Comparison of ENCODE assay signal across 14 mouse cellular contexts in the genomic region with DNA sequence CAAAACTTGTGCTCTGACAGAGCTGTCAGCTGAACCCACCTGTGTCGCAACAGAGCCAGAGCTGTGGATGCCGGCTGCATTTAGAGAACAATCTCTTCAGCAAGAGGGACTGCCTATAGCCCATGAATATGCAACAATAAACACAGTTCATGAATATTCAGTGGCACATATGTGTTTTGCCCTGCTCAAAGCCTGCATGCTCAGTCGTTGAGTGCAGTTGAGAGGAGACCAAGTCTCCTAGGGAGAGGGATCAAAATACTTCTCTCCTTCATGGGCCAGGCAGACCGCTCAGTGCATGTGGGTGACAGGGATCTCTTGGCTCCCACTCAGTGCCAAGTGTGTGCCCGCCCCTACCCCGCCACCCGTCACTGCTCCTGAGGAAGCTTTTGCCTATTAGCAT.
DNase-seq lines count a peak whose midpoint lies in the region; ATAC-seq and TF ChIP-seq lines count a peak whose summit lies in the region.
"Had no signal": no experiment of that assay in that cellular context is flagged by ENCODE, and none has a peak within 500 bp of the region (broad histone marks: within the 10 kb centered on the region; RNA-seq: fewer than 3 reads in every experiment).

No protein-coding gene starts in this region.

- H3K9me3 ChIP-seq in hindbrain, embryonic 13.5 days = no peaks in the 10 kb centered on the region
- no peaks in the 10 kb centered on the region for H3K9me3 ChIP-seq in hindbrain, embryonic 16.5 days (ENCODE audit: control insufficient read depth, low read length)
- no peaks in the 10 kb centered on the region for H3K9me3 ChIP-seq in forebrain, embryonic 14.5 days (replicated peaks; ENCODE audit: control insufficient read depth, low read length)
- no peaks in the 10 kb centered on the region for H3K9me3 ChIP-seq in midbrain, embryonic 15.5 days
- H3K9me3 ChIP-seq in intestine, embryonic 16.5 days (ENCODE audit: control insufficient read depth, low read length) = no peaks in the 10 kb centered on the region
- H3K9me3 ChIP-seq: liver, embryonic 15.5 days had no signal

- ATAC-seq in hindbrain, embryonic 13.5 days (ENCODE audit: low FRiP score) = peak; percentile 58
- no peak for ATAC-seq in hindbrain, embryonic 16.5 days
- ATAC-seq in forebrain, embryonic 14.5 days = peak; percentile 84
- ATAC-seq in midbrain, embryonic 15.5 days (replicated peaks) = no peak; the same call in 1 of the 2 replicates
- no peak for ATAC-seq in intestine, embryonic 16.5 days
- ATAC-seq: intestine, postnatal 0 days had no signal

- no peak overlapping the region for H3K4me2 ChIP-seq in hindbrain, embryonic 13.5 days
- H3K4me2 ChIP-seq in hindbrain, embryonic 16.5 days (ENCODE audit: low read length) = no peak overlapping the region
- no peak overlapping the region for H3K4me2 ChIP-seq in forebrain, embryonic 14.5 days (ENCODE audit: low read length)
- no peak overlapping the region for H3K4me2 ChIP-seq in midbrain, embryonic 15.5 days
- no peak overlapping the region for H3K4me2 ChIP-seq in intestine, embryonic 16.5 days (ENCODE audit: low read depth, low read length)
- H3K4me2 ChIP-seq: liver, embryonic 15.5 days had no signal

- no peak for TF ChIP-seq CTCF in brain, embryonic 14.5 days (IDR thresholded peaks at IDR 0.05; ENCODE audit: borderline replicate concordance, extremely low read depth, insufficient read depth, insufficient read length)

- no peak overlapping the region for H3K27ac ChIP-seq in hindbrain, embryonic 13.5 days
- no peak overlapping the region for H3K27ac ChIP-seq in hindbrain, embryonic 16.5 days (ENCODE audit: low read depth, low read length)
- peak overlapping the region; percentile 49 for H3K27ac ChIP-seq in forebrain, embryonic 14.5 days (ENCODE audit: low read depth, low read length)
- 0 out of 2 replicates have a peak overlapping the region, but pooled peaks have one; percentile 26 for H3K27ac ChIP-seq in midbrain, embryonic 15.5 days
- H3K27ac ChIP-seq in intestine, embryonic 16.5 days (ENCODE audit: low read length) = no peak overlapping the region
- H3K27ac ChIP-seq: kidney, postnatal 0 days; liver, embryonic 15.5 days had no signal

- H3K27me3 ChIP-seq in hindbrain, embryonic 13.5 days = peaks cover 5% of the 10 kb centered on the region; the same call in 1 of the 2 replicates
- no peaks in the 10 kb centered on the region for H3K27me3 ChIP-seq in hindbrain, embryonic 16.5 days (replicated peaks; ENCODE audit: control insufficient read depth, insufficient read depth, low read length)
- no peaks in the 10 kb centered on the region for H3K27me3 ChIP-seq in forebrain, embryonic 14.5 days (replicated peaks; ENCODE audit: control insufficient read depth, insufficient read depth, low read length)
- no peaks in the 10 kb centered on the region for H3K27me3 ChIP-seq in midbrain, embryonic 15.5 days (replicated peaks)
- no peaks in the 10 kb centered on the region for H3K27me3 ChIP-seq in intestine, embryonic 16.5 days (replicated peaks; ENCODE audit: control insufficient read depth, insufficient read depth, low read length)
- H3K27me3 ChIP-seq: liver, embryonic 15.5 days had no signal

- 0 out of 2 replicates have a peak, but pooled peaks cover 3% of the 10 kb centered on the region for H3K36me3 ChIP-seq in hindbrain, embryonic 13.5 days
- H3K36me3 ChIP-seq in hindbrain, embryonic 16.5 days (ENCODE audit: control insufficient read depth, insufficient read depth, low read length) = no peaks in the 10 kb centered on the region
- no peaks in the 10 kb centered on the region for H3K36me3 ChIP-seq in forebrain, embryonic 14.5 days (ENCODE audit: control insufficient read depth, insufficient read depth, low read length)
- no peaks in the 10 kb centered on the region for H3K36me3 ChIP-seq in midbrain, embryonic 15.5 days (replicated peaks)
- H3K36me3 ChIP-seq in intestine, embryonic 16.5 days (ENCODE audit: control insufficient read depth, insufficient read depth, low read length) = no peaks in the 10 kb centered on the region
- H3K36me3 ChIP-seq: liver, embryonic 15.5 days had no signal

- peaks cover 20% of the 10 kb centered on the region for H3K4me1 ChIP-seq in hindbrain, embryonic 13.5 days (replicated peaks)
- no peaks in the 10 kb centered on the region for H3K4me1 ChIP-seq in hindbrain, embryonic 16.5 days (ENCODE audit: control insufficient read depth, insufficient read depth, low read depth, low read length)
- H3K4me1 ChIP-seq in forebrain, embryonic 14.5 days (ENCODE audit: control insufficient read depth, insufficient read depth, low read length) = peaks cover 15% of the 10 kb centered on the region; the same call in 1 of the 2 replicates
- peaks cover 13% of the 10 kb centered on the region; the same call in 1 of the 2 replicates for H3K4me1 ChIP-seq in midbrain, embryonic 15.5 days
- H3K4me1 ChIP-seq in intestine, embryonic 16.5 days (ENCODE audit: control insufficient read depth, insufficient read depth, low read length) = no peaks in the 10 kb centered on the region
- H3K4me1 ChIP-seq: liver, embryonic 15.5 days had no signal

- no peak overlapping the region for H3K9ac ChIP-seq in hindbrain, embryonic 13.5 days
- H3K9ac ChIP-seq in hindbrain, embryonic 16.5 days (ENCODE audit: low read depth, low read length) = no peak overlapping the region
- H3K9ac ChIP-seq in forebrain, embryonic 14.5 days (ENCODE audit: low read length) = no peak overlapping the region
- no peak overlapping the region for H3K9ac ChIP-seq in midbrain, embryonic 15.5 days
- no peak overlapping the region for H3K9ac ChIP-seq in intestine, embryonic 16.5 days (ENCODE audit: low read depth, low read length)
- H3K9ac ChIP-seq: liver, embryonic 15.5 days had no signal

- no peak overlapping the region for H3K4me3 ChIP-seq in hindbrain, embryonic 13.5 days
- H3K4me3 ChIP-seq in hindbrain, embryonic 16.5 days (ENCODE audit: low read length) = no peak overlapping the region
- H3K4me3 ChIP-seq in forebrain, embryonic 14.5 days (ENCODE audit: low read depth, low read length) = no peak overlapping the region
- no peak overlapping the region for H3K4me3 ChIP-seq in midbrain, embryonic 15.5 days
- H3K4me3 ChIP-seq in intestine, embryonic 16.5 days (ENCODE audit: low read length) = no peak overlapping the region
- H3K4me3 ChIP-seq: liver, embryonic 15.5 days had no signal

- TF ChIP-seq POLR2A in brain, embryonic 14.5 days (IDR thresholded peaks at IDR 0.05; ENCODE audit: borderline replicate concordance, extremely low read depth, insufficient read depth, insufficient read length, poor library complexity, severe bottlenecking) = no peak

- 35% methylated on average over 7 of the region's 7 CpGs for WGBS in hindbrain, embryonic 13.5 days
- 31% methylated on average over 7 of the region's 7 CpGs for WGBS in hindbrain, embryonic 16.5 days
- WGBS in forebrain, embryonic 14.5 days = 19% methylated on average over 7 of the region's 7 CpGs
- WGBS in midbrain, embryonic 15.5 days = 29% methylated on average over 7 of the region's 7 CpGs
- WGBS in intestine, embryonic 16.5 days = 82% methylated on average over 7 of the region's 7 CpGs

- peak; percentile 85 for DNase-seq in brain, embryonic 14.5 days (ENCODE audit: low read depth)
- peak; percentile 78 for DNase-seq in forebrain, embryonic 14.5 days (ENCODE audit: low spot score)
- DNase-seq in right cerebral cortex, postnatal 14 days = no peak
- DNase-seq: adrenal gland, postnatal 36 days; cerebellum, adult 2 months; heart, postnatal 36 days; thymus, postnatal 25 days had no signal

Comparison
In these comparisons a context has a peak if more than half of its experiments do, and no peak if none do; other contexts are left out.
1. ATAC-seq: peak in hindbrain, embryonic 13.5 days (single experiment) and forebrain, embryonic 14.5 days (single experiment); none in hindbrain, embryonic 16.5 days (single experiment), midbrain, embryonic 15.5 days (single experiment) and intestine, embryonic 16.5 days (single experiment).
2. H3K27ac ChIP-seq: peak in forebrain, embryonic 14.5 days (single experiment) and midbrain, embryonic 15.5 days (single experiment); none in hindbrain, embryonic 13.5 days (single experiment), hindbrain, embryonic 16.5 days (single experiment) and intestine, embryonic 16.5 days (single experiment).